Mouse (Mus musculus): ENCODE data around the gene Vmn1r188. TPM values are rescaled to one million over a fixed set of nuclear protein-coding genes. Genes with fewer than 3 reads are reported as not detected.
A peak's percentile ranks its signal among the peaks of the same experiment; 100 is the strongest.
"Not testable (repeated sequence)": the region's sequence is repeated elsewhere in the genome, so short reads cannot be mapped to it uniquely, and the experiment has no call there.

Vmn1r188 gene
- polyA plus RNA-seq, 1 experiment from 2014 or later = not detected

DNA sequence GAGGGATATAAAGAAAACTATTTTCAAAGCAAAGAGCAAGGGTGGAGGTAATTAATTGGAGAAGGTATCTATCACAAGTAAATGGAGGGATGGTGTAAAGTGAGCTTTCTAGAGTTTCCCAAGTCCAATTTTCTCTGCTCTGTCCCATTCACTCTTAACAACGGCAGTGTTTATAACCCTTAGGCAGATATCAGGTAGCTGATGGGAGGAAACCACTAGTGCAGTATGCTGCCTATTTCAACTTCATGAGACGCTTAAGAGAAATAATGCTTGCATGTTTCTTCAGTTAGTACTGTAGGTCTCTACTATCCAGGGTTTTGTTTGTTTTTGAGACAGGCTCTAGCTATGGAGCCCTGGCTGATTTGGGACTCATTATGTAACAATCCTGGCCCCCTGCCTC, 46.8 kb upstream of the Vmn1r188 start:
- Histone ChIP-seq H3K9me3 (replicated peaks; ENCODE audit: low read length) (no peaks in the 10 kb centered on the region), H3K4me3 (replicated peaks; ENCODE audit: low read depth, low read length) (no peak overlapping the region), H3K36me3 (ENCODE audit: insufficient read depth, low read length) (no peaks in the 10 kb centered on the region), H3K27me3 (ENCODE audit: insufficient read depth, low read length) (no peaks in the 10 kb centered on the region), H3K4me2 (ENCODE audit: low read length) (no peak overlapping the region), H3K4me1 (replicated peaks; ENCODE audit: insufficient read depth, low read length) (peaks cover 12% of the 10 kb centered on the region; the same call in 1 of the 2 replicates), H3K9ac (ENCODE audit: low read depth, low read length) (no peak overlapping the region), H3K27ac (no peak overlapping the region)
- no peak for TF ChIP-seq CTCF (IDR thresholded peaks at IDR 0.05; ENCODE audit: low read depth)
- ATAC-seq (replicated peaks; ENCODE audit: low FRiP score, low read depth) (no peak), DNase-seq (ENCODE audit: low spot score) (no peak)
- WGBS = 42% methylated on average over 2 of the region's 2 CpGs

DNA sequence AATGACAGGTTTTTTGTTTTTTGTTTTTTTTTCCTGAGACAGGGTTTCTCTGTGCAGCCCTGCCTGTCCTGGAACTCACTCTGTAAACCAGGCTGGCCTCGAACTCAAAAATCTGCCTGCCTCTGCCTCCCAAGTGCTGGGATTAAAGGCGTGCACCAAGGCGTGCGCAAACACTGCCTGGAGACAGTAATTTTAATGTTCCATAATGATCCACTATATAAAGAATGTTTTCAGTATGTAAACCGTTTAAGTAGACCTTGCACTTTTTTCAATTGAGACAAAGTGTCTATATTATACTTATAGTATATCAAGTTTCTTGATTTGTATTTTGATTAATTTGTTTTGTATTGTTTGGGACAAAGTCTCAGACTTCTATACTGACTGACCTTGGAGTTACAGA, 44.9 kb upstream of the Vmn1r188 start:
- H3K4me1 ChIP-seq (replicated peaks; ENCODE audit: insufficient read depth, low read length) = peaks cover 12% of the 10 kb centered on the region; the same call in 1 of the 2 replicates
- no peaks in the 10 kb centered on the region for H3K9me3 ChIP-seq (replicated peaks; ENCODE audit: low read length)
- 73% methylated on average over 5 of the region's 5 CpGs for WGBS
- H3K36me3 ChIP-seq (ENCODE audit: insufficient read depth, low read length) = no peaks in the 10 kb centered on the region
- TF ChIP-seq CTCF (IDR thresholded peaks at IDR 0.05; ENCODE audit: low read depth) = no peak
- no peak overlapping the region for H3K4me3 ChIP-seq (replicated peaks; ENCODE audit: low read depth, low read length)
- ATAC-seq (replicated peaks; ENCODE audit: low FRiP score, low read depth) (no peak), DNase-seq (ENCODE audit: low spot score) (no peak)
- H3K9ac ChIP-seq (ENCODE audit: low read depth, low read length) = no peak overlapping the region
- no peaks in the 10 kb centered on the region for H3K27me3 ChIP-seq (ENCODE audit: insufficient read depth, low read length)
- no peak overlapping the region for H3K4me2 ChIP-seq (ENCODE audit: low read length)
- H3K27ac ChIP-seq = no peak overlapping the region

DNA sequence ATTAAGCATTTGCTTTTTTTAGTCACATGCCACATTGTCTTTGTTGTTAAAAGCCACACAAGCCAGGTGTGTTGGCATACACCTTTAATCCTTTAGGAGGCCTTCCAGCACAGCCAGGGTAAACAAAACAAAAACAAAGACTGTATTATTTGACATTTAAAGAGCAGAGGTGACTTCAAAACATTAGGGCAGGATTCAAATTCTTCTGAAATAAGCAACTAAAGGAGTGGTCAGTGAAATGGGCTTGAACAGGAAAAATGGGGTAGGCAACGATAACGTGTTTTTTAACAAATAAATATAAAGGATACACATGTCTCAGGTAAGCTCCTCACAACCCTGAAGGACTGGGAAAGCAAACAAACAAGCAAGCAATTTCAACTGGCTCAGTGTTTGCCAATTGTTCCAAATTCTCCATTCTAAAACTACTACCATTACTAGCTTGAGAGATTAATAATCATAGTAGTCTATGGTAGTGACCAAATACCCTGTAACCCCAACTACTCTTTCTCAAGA, 44.2 kb upstream of the Vmn1r188 start:
- peak overlapping the region; percentile 33; the same call in 1 of the 2 replicates for H3K4me3 ChIP-seq (replicated peaks; ENCODE audit: low read depth, low read length)
- DNase-seq (ENCODE audit: low spot score) (no peak), ATAC-seq (replicated peaks; ENCODE audit: low FRiP score, low read depth) (no peak)
- H3K4me1 ChIP-seq (replicated peaks; ENCODE audit: insufficient read depth, low read length) = peaks cover 12% of the 10 kb centered on the region; the same call in 1 of the 2 replicates
- no peaks in the 10 kb centered on the region for H3K27me3 ChIP-seq (ENCODE audit: insufficient read depth, low read length)
- 8% methylated on average over 2 of the region's 2 CpGs for WGBS
- no peak overlapping the region for H3K27ac ChIP-seq
- H3K9me3 ChIP-seq (replicated peaks; ENCODE audit: low read length) = no peaks in the 10 kb centered on the region
- H3K4me2 ChIP-seq (ENCODE audit: low read length) = peak overlapping the region; percentile 49
- no peak overlapping the region for H3K9ac ChIP-seq (ENCODE audit: low read depth, low read length)
- H3K36me3 ChIP-seq (ENCODE audit: insufficient read depth, low read length) = no peaks in the 10 kb centered on the region
- TF ChIP-seq CTCF (IDR thresholded peaks at IDR 0.05; ENCODE audit: low read depth) = no peak

GRCm38 (mm10) chr13:22040464-22041141, 43.6 kb upstream of the Vmn1r188 start:
- ATAC-seq (replicated peaks; ENCODE audit: low FRiP score, low read depth) = peak; percentile 5; the same call in 1 of the 2 replicates

DNA sequence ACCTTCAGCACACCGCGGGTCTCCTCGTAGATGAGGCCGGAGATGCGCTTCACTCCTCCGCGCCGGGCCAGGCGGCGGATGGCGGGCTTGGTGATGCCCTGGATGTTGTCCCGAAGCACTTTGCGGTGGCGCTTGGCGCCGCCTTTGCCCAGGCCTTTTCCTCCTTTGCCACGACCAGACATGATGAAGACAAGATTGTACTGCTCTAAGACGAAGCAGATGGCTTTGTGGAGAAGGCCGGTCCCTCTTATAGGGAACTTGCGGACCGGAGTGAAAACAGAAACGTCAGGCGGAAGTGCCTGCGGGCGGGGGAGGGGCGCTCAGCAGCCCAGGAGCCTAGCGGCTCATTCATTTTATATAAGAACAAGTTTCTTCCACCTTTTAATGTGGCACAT, 43.1 kb upstream of the Vmn1r188 start, which contains the start of gene Hist1h4i:
TSS of gene Hist1h4i (minus strand) at position 221 of the 395 bp plus-strand sequence.
- WGBS = under 1% methylated on average over 22 of the region's 27 CpGs
- DNase-seq (ENCODE audit: low spot score) = peak; percentile 93
- Histone ChIP-seq H3K4me3 (replicated peaks; ENCODE audit: low read depth, low read length) (peak within 1 kb of the TSS; percentile 33), H3K27ac (peak within 1 kb of the TSS; percentile 87), H3K4me1 (replicated peaks; ENCODE audit: insufficient read depth, low read length) (peaks cover 11% of the 10 kb centered on the region; the same call in 1 of the 2 replicates), H3K9ac (ENCODE audit: low read depth, low read length) (peak within 1 kb of the TSS; percentile 65), H3K4me2 (ENCODE audit: low read length) (peak within 1 kb of the TSS; percentile 49)
- not testable (repeated sequence) for H3K27me3 ChIP-seq (ENCODE audit: insufficient read depth, low read length); H3K36me3 ChIP-seq (ENCODE audit: insufficient read depth, low read length); H3K9me3 ChIP-seq (replicated peaks; ENCODE audit: low read length)
- peak; percentile 64 for ATAC-seq (replicated peaks; ENCODE audit: low FRiP score, low read depth)

More at GRCm38 (mm10) chr13:22040464-22041141, 43.6 kb upstream of the Vmn1r188 start:
- H3K9me3 ChIP-seq (replicated peaks; ENCODE audit: low read length) = no peaks in the 10 kb centered on the region
- no peak for TF ChIP-seq CTCF (IDR thresholded peaks at IDR 0.05; ENCODE audit: low read depth)
- peaks cover 12% of the 10 kb centered on the region; the same call in 1 of the 2 replicates for H3K4me1 ChIP-seq (replicated peaks; ENCODE audit: insufficient read depth, low read length)
- peak overlapping the region; percentile 87 for H3K27ac ChIP-seq
- WGBS = under 1% methylated on average over 20 of the region's 24 CpGs
- peak overlapping the region; percentile 65 for H3K9ac ChIP-seq (ENCODE audit: low read depth, low read length)
- no peak for DNase-seq (ENCODE audit: low spot score)
- H3K4me3 ChIP-seq (replicated peaks; ENCODE audit: low read depth, low read length) = peak overlapping the region; percentile 33
- H3K27me3 ChIP-seq (ENCODE audit: insufficient read depth, low read length) = no peaks in the 10 kb centered on the region
- H3K4me2 ChIP-seq (ENCODE audit: low read length) = peak overlapping the region; percentile 49
- H3K36me3 ChIP-seq (ENCODE audit: insufficient read depth, low read length) = no peaks in the 10 kb centered on the region

DNA sequence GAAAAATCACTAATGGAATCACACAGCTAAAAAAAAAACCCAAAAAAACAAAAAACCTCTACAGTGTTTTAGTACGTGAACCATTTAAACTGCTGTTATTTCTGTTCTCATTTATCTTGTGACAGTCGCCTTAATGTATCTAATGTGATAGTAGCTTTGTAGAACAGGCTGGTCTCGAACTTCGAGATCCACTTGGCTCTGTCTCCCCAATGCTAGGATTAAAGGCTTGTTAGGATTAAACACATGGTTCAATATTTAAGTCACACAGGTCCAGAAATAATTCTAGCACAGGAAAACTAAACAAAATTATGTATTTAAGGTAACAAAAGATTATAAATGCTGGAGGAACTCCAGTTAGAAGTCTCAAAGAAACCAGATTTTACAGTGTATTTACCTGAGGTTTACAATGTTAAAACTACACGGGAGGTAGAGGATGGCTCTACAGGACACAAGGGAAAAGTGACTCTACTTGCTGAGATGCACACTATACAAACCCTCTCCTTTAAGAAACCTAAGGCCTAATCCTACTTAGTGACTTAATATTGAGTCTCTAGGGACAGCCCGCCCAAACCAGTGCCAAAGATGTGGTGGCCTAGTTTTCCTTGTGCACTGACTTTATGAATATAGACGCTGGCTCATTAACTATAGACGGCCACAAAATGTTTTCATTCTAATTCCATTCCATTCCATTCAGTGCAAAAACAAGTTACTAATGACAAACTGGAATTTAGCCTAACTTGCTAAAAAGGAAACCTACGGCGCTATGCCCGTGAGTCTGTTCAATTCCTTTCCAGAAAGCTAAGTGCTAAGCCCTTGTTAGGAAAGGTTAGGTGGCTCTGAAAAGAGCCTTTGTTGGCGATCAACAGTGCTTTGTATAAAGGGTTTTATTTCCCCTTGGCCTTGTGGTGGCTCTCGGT, 42.3 kb upstream of the Vmn1r188 start:
- H3K9me3 ChIP-seq (replicated peaks; ENCODE audit: low read length) = no peaks in the 10 kb centered on the region
- ATAC-seq (replicated peaks; ENCODE audit: low FRiP score, low read depth) (no peak), DNase-seq (ENCODE audit: low spot score) (no peak)
- WGBS = 3% methylated on average over 13 of the region's 13 CpGs
- peak overlapping the region; percentile 40 for H3K9ac ChIP-seq (ENCODE audit: low read depth, low read length)
- no peaks in the 10 kb centered on the region for H3K27me3 ChIP-seq (ENCODE audit: insufficient read depth, low read length)
- no peaks in the 10 kb centered on the region for H3K36me3 ChIP-seq (ENCODE audit: insufficient read depth, low read length)
- TF ChIP-seq CTCF (IDR thresholded peaks at IDR 0.05; ENCODE audit: low read depth) = no peak
- H3K4me3 ChIP-seq (replicated peaks; ENCODE audit: low read depth, low read length) = peak overlapping the region; percentile 33; the same call in 1 of the 2 replicates
- peak overlapping the region; percentile 60 for H3K27ac ChIP-seq
- H3K4me1 ChIP-seq (replicated peaks; ENCODE audit: insufficient read depth, low read length) = peaks cover 6% of the 10 kb centered on the region; the same call in 1 of the 2 replicates
- H3K4me2 ChIP-seq (ENCODE audit: low read length) = peak overlapping the region; percentile 49

DNA sequence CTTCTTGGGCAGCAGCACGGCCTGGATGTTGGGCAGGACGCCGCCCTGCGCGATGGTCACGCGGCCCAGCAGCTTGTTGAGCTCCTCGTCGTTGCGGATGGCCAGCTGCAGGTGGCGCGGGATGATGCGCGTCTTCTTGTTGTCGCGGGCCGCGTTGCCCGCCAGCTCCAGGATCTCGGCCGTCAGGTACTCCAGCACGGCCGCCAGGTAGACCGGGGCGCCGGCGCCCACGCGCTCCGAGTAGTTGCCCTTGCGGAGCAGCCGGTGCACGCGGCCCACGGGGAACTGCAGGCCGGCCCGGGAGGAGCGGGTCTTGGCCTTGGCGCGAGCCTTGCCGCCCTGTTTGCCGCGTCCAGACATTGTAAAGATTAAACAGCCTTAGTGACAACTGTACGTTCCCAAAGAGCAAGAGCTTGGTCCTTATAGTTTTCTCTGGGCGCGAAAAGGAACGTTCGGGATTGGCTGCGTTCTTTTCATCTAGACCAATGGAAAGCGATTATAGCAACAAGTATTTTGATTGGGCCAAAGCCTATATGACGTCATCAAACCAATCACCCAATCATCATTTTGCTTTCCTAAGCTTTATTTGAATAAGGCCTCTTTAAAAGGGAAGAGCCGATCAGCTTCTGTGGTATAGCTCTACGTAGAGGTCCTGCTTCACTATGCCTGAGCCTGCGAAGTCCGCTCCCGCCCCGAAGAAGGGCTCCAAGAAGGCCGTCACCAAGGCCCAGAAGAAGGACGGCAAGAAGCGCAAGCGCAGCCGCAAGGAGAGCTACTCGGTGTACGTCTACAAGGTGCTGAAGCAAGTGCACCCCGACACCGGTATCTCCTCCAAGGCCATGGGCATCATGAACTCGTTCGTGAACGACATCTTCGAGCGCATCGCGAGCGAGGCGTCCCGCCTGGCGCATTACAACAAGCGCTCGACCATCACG, 41.4 kb upstream of the Vmn1r188 start, which contains the start of the genes Hist1h2ag and Hist1h2bj:
TSS of gene Hist1h2ag (minus strand) at position 377 of the 935 bp plus-strand sequence.
TSS of gene Hist1h2bj (plus strand) at position 647 of the 935 bp plus-strand sequence.
- H3K27me3 ChIP-seq (ENCODE audit: insufficient read depth, low read length); H3K9me3 ChIP-seq (replicated peaks; ENCODE audit: low read length); H3K36me3 ChIP-seq (ENCODE audit: insufficient read depth, low read length); H3K4me1 ChIP-seq (replicated peaks; ENCODE audit: insufficient read depth, low read length): not testable (repeated sequence)
- peak within 1 kb of the TSS; percentile 44 for H3K9ac ChIP-seq (ENCODE audit: low read depth, low read length)
- ATAC-seq (replicated peaks; ENCODE audit: low FRiP score, low read depth) = peak; percentile 89
- H3K4me3 ChIP-seq (replicated peaks; ENCODE audit: low read depth, low read length) = peak within 1 kb of the TSS; percentile 31
- DNase-seq (ENCODE audit: low spot score) = peak; percentile 99
- 0% methylated on average over 36 of the region's 80 CpGs for WGBS
- peak within 1 kb of the TSS; percentile 82 for H3K27ac ChIP-seq
- H3K4me2 ChIP-seq (ENCODE audit: low read length) = peak within 1 kb of the TSS; percentile 55

Measured in kidney, postnatal 0 days (tissue).